Mouse (Mus musculus) frontal cortex, postnatal 25 days (tissue): ENCODE data around the gene Rbms1.

Source experiments
- DNase-seq, 2 experiments: peaks; one replicate each; pipeline ENCODE4 v3.0.0; 2022; ENCODE audit warnings: low spot score in 2 of 2

The Rbms1 gene

DNA sequence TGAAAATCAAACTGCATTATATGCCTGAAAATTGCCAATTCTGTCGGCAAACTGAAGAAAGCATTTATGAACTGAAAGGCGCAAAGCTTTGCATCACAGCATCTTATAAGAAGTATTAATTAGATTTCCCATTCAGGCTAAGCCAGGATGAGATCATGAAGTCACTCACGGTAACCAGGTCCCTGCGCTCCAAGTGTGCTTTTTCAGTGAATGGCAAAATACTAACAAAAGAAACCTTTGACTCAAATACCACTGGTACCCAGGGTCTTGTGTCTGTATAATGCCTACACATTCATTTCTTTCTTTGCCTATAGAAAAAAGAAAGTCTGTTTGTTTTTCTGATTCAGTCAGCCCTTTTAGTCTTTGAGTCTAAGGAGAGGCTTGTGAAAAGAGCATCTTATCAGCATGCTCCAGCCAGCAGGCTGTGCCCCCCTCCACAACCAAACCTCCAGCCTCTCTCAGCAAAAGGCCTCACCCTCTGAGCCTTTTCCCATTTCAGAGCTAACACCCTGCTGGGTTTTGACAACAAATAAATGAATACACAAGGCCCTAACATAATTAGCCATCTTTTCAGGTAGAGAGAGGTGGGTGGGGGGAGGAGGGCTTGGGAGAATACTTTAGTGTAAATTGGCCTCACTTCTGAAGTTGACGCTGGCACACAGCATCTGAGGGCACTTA, 83.7 kb downstream of the Rbms1 start:
- DNase-seq = no peak

DNA sequence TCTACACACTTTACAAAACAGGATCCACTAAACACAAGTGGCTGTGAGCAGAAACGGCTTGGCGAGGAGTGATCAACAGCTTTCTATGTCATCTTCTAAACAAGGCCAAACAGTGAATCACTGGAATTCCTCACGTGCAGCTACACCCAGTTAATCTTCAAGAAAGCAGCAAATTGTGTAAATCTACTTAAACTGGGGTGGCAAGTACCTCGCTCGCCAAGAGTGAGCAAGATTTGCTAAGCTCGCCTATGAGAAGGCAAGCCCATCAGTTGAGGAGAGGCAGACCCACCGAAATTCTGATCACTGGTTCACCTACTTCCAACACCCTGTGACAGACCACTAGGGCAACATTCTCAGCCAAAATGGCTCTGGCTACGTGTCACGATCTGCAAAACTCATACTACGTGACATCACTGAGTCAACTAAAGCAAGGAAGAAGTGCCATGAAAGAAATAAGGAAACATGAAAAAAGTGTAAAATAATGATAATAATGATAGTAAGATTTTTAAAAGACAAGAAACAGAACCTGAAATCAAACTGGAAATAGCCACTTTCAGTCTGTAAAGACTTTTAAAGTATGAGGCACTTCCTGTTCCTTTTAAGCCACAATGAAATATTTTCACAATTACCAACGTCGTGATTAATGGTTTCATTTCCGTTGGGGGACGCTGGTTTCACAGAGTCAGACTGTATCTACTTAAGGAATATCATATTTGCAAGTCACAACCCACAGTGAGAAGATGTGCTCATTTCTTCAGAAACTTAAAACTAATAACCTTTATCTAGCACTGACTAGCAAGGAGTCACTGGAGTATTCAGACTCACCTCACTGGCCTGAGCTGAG, 85.2 kb downstream of the Rbms1 start:
- no peak for DNase-seq

DNA sequence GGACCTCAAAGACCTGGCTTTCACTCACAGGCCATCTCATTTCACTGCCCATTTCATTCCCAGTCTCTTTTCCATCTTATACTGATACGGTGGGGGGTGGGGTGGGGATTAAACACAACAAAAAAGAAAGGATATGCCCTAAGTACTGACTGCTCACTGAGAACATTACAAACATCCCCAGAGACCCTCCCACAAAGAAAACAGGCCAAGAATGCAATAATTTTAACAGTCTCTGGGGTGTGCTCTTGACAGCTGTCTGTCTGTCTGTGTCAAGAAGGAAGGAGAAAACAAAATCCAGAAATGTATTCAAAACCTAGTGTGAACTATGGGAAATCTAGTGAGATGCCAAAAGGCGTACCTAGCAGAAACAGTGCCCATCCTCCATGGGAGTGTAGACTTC, 86.1 kb downstream of the Rbms1 start:
- no peak for DNase-seq

GRCm38 (mm10) chr2:60872095-60872811, 90.7 kb downstream of the Rbms1 start:
- DNase-seq = no peak

- DNase-seq = no peak
Measured at GRCm38 (mm10) chr2:60871001-60871400, 92.0 kb downstream of the Rbms1 start.

- DNase-seq = no peak
Measured at GRCm38 (mm10) chr2:60870450-60870849, 92.5 kb downstream of the Rbms1 start.

DNA sequence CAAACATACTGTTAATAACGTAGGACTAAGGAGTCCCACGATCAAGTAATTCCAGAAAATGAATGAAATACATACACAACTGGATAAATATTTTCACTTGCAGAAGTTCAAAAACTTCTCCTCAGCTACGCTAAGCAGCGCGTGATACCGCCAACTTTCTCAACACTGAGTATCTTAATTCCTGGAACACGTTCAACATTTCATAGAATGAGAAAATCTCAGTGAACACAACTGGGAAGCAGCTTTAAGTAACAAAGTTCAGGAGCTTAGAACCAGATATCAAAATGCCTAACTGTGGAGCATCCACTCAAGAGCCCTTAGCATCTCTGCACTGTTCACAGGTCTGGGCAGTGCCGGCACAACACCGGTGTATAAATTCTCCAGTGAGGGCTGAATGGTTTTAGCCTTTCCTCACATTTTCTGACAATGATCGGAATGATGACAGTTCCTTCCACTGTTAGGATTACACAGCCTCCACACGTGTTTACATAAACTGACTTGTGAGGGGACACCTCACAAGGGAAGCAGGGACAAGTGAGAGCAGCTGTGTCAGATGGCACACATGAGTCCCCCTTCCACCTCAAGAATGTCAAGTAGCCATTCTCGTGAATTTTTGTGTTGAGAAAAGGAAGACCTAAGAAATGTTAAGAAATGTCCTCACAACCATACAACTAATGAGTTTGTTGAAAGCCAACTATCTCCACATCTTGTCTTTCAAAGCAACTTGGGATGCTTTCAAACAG, 93.8 kb downstream of the Rbms1 start:
- DNase-seq = no peak

DNA sequence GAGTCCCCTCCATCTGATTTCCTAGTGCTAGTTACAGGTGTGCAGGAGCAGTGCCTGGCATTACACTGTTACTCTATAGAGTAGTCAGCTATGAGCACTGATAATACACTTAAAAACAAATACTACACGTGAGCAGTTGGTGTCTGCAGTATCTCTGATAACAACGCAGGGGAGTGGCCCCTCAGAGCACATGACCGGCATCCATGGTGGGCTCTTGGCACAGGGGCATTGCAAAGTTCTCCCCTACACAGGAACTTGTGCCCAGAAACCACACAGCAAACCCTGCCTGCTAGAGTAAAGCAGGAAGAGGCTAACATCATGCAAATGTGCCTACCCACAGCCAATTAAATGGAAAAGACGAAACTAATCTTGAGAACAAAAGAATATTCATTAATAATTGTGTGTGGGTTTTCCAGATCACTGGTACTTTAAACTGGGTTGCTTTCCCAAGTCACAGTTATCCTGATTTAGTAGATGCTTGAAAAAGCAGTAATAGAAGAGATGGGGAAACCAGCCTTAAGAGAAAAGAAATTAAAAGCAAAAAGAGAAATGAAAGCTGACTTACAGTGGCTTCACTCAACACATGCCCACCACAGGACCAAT, 94.8 kb downstream of the Rbms1 start:
- no peak for DNase-seq

DNA sequence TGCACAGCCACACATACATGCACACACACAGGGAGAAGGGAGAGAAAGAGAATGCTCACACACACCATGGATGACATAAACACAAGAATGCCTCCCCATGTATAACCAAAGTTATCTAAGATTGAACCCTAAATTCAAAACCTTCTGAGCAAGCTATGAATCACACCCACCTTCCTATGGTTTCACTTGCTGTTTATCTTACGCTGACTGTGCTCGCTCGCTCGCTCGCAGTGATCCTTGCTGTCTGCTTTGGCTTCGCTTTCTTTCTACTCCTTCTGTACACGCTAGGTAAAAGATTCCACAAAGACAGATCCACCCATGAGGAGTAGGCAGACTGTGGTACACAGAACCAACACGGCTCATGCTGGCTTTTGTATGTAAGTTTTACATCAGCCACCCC, 95.7 kb downstream of the Rbms1 start:
- no peak for DNase-seq

GRCm38 (mm10) chr2:60865869-60866268, 97.1 kb downstream of the Rbms1 start:
- no peak for DNase-seq

GRCm38 (mm10) chr2:60864977-60865376, 98.0 kb downstream of the Rbms1 start:
- no peak for DNase-seq

DNA sequence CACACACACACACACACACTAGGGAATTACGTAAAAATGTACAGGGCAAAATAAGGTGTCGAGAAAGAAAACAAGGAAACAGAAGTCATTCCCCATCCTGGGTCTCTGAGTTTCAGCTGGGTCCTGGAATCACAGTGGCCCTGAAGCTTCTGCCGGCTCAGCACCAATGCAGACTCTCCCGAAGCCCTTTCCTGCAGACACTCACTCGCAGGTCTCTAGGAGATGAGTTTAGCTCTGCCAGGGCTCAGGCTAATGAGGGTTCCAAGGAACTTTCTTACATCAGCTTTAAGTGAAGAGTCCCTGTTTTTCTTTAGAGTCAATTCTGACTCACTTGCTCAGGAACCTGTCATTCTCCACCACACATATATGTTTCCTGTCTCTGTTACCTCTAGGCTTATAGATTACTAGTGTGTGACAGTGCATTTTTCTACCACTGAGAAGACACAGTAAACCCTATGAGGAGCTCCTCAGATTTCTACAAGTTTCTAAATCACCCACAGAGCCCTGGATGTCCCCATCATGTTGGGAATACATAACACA, 98.7 kb downstream of the Rbms1 start:
- DNase-seq = no peak

- DNase-seq = peak in 1 of 2 experiments; percentile 15
Measured at GRCm38 (mm10) chr2:60863827-60864226, 99.2 kb downstream of the Rbms1 start.

- no peak for DNase-seq
Measured at GRCm38 (mm10) chr2:60862913-60863711, 99.9 kb downstream of the Rbms1 start.

DNA sequence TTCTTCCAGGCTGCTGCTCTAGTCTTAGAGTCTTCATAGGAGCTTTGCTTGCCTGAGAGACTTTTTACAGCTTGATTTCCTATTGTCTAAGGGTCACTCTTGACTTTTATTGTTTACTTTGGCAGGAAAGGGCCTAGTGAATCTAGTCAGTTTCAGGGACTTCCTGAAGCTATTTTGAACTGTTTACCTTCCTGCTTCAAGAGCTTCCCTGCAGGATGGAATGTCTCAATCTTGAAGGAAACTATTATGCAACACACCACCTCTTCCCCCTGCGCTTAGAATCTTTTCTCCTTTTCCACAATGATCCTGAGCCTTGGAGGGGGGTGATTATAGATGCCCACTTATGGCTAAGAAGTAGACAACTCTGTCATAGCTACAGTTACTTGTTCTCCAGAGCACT, 104.9 kb downstream of the Rbms1 start:
- DNase-seq = no peak

- no peak for DNase-seq
Measured at GRCm38 (mm10) chr2:60856097-60856496, 106.9 kb downstream of the Rbms1 start.

GRCm38 (mm10) chr2:60855006-60855405, 108.0 kb downstream of the Rbms1 start:
- DNase-seq = no peak

- no peak for DNase-seq
Measured at GRCm38 (mm10) chr2:60851898-60852297, 111.1 kb downstream of the Rbms1 start.

- no peak for DNase-seq
Measured at GRCm38 (mm10) chr2:60851057-60851718, 111.8 kb downstream of the Rbms1 start.

DNA sequence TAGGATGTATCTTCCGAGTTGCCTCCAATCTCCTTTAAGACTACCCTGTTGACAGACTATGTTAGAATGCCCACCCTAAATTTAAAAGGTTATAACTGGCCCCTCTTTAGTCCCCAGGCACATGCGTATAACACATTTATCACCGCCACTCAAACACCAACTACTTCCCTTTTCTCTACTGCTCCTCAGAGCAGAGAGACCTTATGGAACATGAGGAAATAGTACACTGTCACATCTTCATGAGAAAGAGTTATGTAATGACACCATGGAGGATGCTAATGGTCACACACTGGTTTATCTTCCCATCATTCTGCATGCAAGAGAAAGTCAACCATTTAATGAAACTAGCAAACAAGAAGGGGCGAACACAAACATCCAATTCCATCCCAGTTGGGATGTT, 114.5 kb downstream of the Rbms1 start:
- no peak for DNase-seq
